Mouse (Mus musculus): Measurements from ENCODE around the gene Sept12. TPM values are rescaled to one million over a fixed set of nuclear protein-coding genes. Genes with fewer than 3 reads are reported as not detected.
A peak's percentile ranks its signal among the peaks of the same experiment; 100 is the strongest.

The Sept12 gene
- polyA plus RNA-seq, 1 experiment: not detected

DNA sequence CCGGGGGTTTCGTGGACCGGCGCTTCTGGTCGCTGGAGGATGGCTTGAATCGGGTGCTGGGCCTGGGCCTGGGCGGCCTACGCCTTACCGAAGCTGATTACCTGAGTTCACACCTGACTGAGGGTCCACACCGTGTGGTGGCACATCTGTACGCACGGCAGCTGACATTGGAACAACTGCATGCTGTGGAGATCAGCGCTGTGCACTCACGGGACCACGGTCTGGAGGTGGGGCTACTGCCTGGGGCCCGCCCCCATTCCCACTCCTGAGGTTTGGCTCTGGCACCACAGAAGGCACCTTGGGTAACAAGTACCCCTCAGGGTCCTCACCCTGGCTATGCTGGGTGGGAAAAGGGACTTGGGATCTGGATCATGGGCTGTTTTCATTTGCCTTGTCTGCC lies 58.2 kb downstream of the Sept12 start:
- DNase-seq (ENCODE audit: low read depth in 1 of 2, low spot score in 2 of 2): no peak
- Histone ChIP-seq H3K4me3 (ENCODE audit: extremely low read depth, insufficient read depth, insufficient read length) (peak overlapping the region; percentile 84), H3K36me3 (ENCODE audit: control insufficient read depth, insufficient read depth, low read length) (peaks cover 25% of the 10 kb centered on the region), H3K27me3 (ENCODE audit: control insufficient read depth, insufficient read depth, low read length) (no peaks in the 10 kb centered on the region), H3K27ac (ENCODE audit: insufficient read depth, low read length) (peak overlapping the region; percentile 74), H3K4me1 (ENCODE audit: control insufficient read depth, insufficient read depth, insufficient read length) (peaks cover 2% of the 10 kb centered on the region; the same call in 1 of the 2 replicates)
- WGBS: 3% methylated on average over 16 of the region's 16 CpGs
- TF ChIP-seq POLR2A (IDR thresholded peaks at IDR 0.05; ENCODE audit: low read depth, low read length): no peak
- no peak for TF ChIP-seq CTCF (IDR thresholded peaks at IDR 0.05; ENCODE audit: extremely low read depth, insufficient read depth, insufficient read length, insufficient replicate concordance)

DNA sequence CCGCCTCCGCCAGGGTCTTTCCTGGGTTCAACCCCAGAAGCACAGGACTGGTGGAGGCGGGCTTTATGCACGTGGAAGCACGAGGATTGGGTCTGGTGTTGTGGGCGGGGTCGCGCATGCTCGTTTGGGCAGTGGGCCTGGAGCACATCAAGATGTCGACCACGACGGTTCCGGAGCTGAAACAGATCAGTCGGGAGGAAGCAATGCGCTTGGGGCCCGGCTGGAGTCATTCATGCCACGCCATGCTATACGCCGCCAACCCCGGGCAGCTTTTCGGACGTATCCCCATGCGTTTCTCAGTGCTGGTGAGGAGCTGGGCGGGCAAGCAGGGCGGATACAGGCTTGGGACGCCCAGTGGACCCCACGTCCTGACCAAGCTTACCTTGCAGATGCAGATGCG lies 58.7 kb downstream of the Sept12 start:
- peaks cover 2% of the 10 kb centered on the region; the same call in 1 of the 2 replicates for H3K4me1 ChIP-seq (ENCODE audit: control insufficient read depth, insufficient read depth, insufficient read length)
- DNase-seq (ENCODE audit: low read depth in 1 of 2, low spot score in 2 of 2): peak; percentile 86 to 96
- peaks cover 26% of the 10 kb centered on the region for H3K36me3 ChIP-seq (ENCODE audit: control insufficient read depth, insufficient read depth, low read length)
- under 1% methylated on average over 28 of the region's 28 CpGs for WGBS
- H3K27me3 ChIP-seq (ENCODE audit: control insufficient read depth, insufficient read depth, low read length): no peaks in the 10 kb centered on the region
- no peak for TF ChIP-seq CTCF (IDR thresholded peaks at IDR 0.05; ENCODE audit: extremely low read depth, insufficient read depth, insufficient read length, insufficient replicate concordance)
- peak; percentile 87 for TF ChIP-seq POLR2A (IDR thresholded peaks at IDR 0.05; ENCODE audit: low read depth, low read length)
- H3K4me3 ChIP-seq (ENCODE audit: extremely low read depth, insufficient read depth, insufficient read length): peak overlapping the region; percentile 84
- H3K27ac ChIP-seq (ENCODE audit: insufficient read depth, low read length): peak overlapping the region; percentile 74

DNA sequence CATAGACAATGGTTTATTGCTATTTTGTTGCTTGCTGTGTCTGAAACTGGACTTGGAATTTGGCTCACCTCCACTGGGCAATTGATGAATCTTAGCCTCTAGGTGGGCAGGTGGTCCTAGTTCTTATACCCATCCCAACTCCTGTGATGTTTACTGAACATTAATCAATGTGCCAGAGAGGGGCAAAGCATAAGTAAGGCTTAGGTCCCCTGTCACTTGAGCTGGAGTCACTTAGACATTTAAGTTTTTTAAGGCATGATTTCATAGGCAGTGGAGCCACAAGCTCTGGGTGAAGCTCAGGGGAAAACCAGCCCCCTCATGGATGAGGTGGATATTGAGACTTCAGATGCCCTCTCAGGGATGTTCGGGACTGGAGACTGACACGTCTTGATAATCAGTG lies 59.2 kb downstream of the Sept12 start, which contains the start of gene Nudt16l1:
TSS of gene Nudt16l1 (plus strand) at position 301 of the 400 bp plus-strand sequence.
- WGBS: 2% methylated on average over 2 of the region's 2 CpGs
- peaks cover 2% of the 10 kb centered on the region; the same call in 1 of the 2 replicates for H3K4me1 ChIP-seq (ENCODE audit: control insufficient read depth, insufficient read depth, insufficient read length)
- H3K4me3 ChIP-seq (ENCODE audit: extremely low read depth, insufficient read depth, insufficient read length): peak within 1 kb of the TSS; percentile 84
- no peak for TF ChIP-seq CTCF (IDR thresholded peaks at IDR 0.05; ENCODE audit: extremely low read depth, insufficient read depth, insufficient read length, insufficient replicate concordance)
- no peak for TF ChIP-seq POLR2A (IDR thresholded peaks at IDR 0.05; ENCODE audit: low read depth, low read length)
- peak within 1 kb of the TSS; percentile 74 for H3K27ac ChIP-seq (ENCODE audit: insufficient read depth, low read length)
- DNase-seq (ENCODE audit: low read depth in 1 of 2, low spot score in 2 of 2): no peak
- H3K36me3 ChIP-seq (ENCODE audit: control insufficient read depth, insufficient read depth, low read length): peaks cover 25% of the 10 kb centered on the region
- H3K27me3 ChIP-seq (ENCODE audit: control insufficient read depth, insufficient read depth, low read length): no peaks in the 10 kb centered on the region

DNA sequence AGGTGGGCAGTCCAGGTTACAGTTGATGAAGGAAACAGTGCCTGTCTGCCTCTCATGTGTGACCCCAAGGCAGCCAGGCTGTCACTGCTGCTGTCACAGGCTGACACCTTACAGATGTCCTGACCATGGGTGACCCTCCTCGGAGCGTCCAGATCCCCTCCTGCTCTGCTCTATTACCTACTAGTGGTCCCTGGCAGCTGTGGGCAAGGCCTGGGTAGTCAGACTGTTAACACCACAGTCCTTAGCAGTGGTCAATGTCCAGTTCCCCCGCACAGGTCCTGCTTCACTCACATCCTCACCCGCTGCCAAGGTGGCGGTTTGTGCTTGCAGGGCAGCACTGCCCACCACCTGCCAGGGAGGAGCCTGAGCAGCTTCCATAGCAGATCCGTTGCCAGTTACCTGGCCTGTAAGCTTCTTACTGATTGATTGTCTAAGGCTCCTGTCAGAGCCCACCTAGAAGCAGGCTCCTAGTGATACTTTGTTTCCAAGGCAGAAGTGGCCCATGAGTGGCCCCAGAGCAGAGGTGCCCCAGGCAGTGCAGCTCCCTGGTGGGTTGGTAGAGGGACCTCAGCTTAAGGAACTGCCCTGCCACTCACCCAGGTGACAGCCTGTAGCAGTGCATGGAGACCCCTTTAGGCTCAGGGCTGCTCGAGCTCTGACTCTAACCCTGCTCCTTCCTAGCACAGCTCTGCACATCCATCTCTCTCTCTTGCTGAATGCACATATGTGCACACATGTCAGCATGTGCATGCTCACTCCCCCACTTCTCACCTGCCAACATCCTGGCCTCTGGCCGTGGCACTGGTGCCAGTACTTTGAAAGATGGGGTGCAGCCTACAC lies 60.1 kb downstream of the Sept12 start:
- peaks cover 30% of the 10 kb centered on the region for H3K36me3 ChIP-seq (ENCODE audit: control insufficient read depth, insufficient read depth, low read length)
- H3K27me3 ChIP-seq (ENCODE audit: control insufficient read depth, insufficient read depth, low read length): no peaks in the 10 kb centered on the region
- 92% methylated on average over 8 of the region's 8 CpGs for WGBS
- H3K27ac ChIP-seq (ENCODE audit: insufficient read depth, low read length): no peak overlapping the region
- peaks cover 2% of the 10 kb centered on the region; the same call in 1 of the 2 replicates for H3K4me1 ChIP-seq (ENCODE audit: control insufficient read depth, insufficient read depth, insufficient read length)
- no peak overlapping the region for H3K4me3 ChIP-seq (ENCODE audit: extremely low read depth, insufficient read depth, insufficient read length)
- DNase-seq (ENCODE audit: low read depth in 1 of 2, low spot score in 2 of 2): no peak
- TF ChIP-seq POLR2A (IDR thresholded peaks at IDR 0.05; ENCODE audit: low read depth, low read length) (no peak), CTCF (IDR thresholded peaks at IDR 0.05; ENCODE audit: extremely low read depth, insufficient read depth, insufficient read length, insufficient replicate concordance) (no peak)

Other genes starting within 250 kb of the Sept12 start
- gene Cdip1, start 207.6 kb downstream of the Sept12 start, polyA plus RNA-seq (2012; rRNA removed): 40.4 and 55.2 TPM in 2 replicates
- gene 4930562C15Rik, start 162.4 kb downstream of the Sept12 start, polyA plus RNA-seq (2012; rRNA removed): not detected in 2 replicates
- 65.6 and 67.6 TPM in 2 replicates for gene Ubald1, start 117.5 kb downstream of the Sept12 start, polyA plus RNA-seq (2012; rRNA removed)
- 103 and 134 TPM in 2 replicates for gene Mgrn1, start 111.6 kb downstream of the Sept12 start, polyA plus RNA-seq (2012; rRNA removed)
- gene Nudt16l1, start 59.1 kb downstream of the Sept12 start, polyA plus RNA-seq (2012; rRNA removed): 70.3 and 78.4 TPM in 2 replicates
- 51.5 and 56.3 TPM in 2 replicates for gene Anks3, start 33.6 kb downstream of the Sept12 start, polyA plus RNA-seq (2012; rRNA removed)
- 1.4 and 1.8 TPM in 2 replicates for gene Smim22, start 9.4 kb upstream of the Sept12 start, polyA plus RNA-seq (2012; rRNA removed)
- 229 and 300 TPM in 2 replicates for gene Rogdi, start 15.7 kb upstream of the Sept12 start, polyA plus RNA-seq (2012; rRNA removed)
- 43.9 and 45.5 TPM in 2 replicates for gene Glyr1, start 52.0 kb upstream of the Sept12 start, polyA plus RNA-seq (2012; rRNA removed)
- gene Ubn1, start 52.2 kb upstream of the Sept12 start, polyA plus RNA-seq (2012; rRNA removed): 31.2 and 40.3 TPM in 2 replicates
- gene Ppl, start 134.6 kb upstream of the Sept12 start, polyA plus RNA-seq (2012; rRNA removed): 0.75 and 0.88 TPM in 2 replicates
- gene Sec14l5, start 149.3 kb upstream of the Sept12 start, polyA plus RNA-seq (2012; rRNA removed): 0.53 and 0.55 TPM in 2 replicates
- 41.7 and 56.1 TPM in 2 replicates for gene Nagpa, start 206.2 kb upstream of the Sept12 start, polyA plus RNA-seq (2012; rRNA removed)
- gene AU021092, start 224.4 kb upstream of the Sept12 start, polyA plus RNA-seq (2012; rRNA removed): 39.9 and 44.4 TPM in 2 replicates
- 42.1 and 45.4 TPM in 2 replicates for gene Alg1, start 235.8 kb upstream of the Sept12 start, polyA plus RNA-seq (2012; rRNA removed)